Mouse (Mus musculus) Patski (cell line): ENCODE measurements at regions not wholly inside any gene's neighbourhood (a gene's known extent, or its start where the extent isn't known, plus 50 kb on each side); places are given as distances from the start of the nearest gene placed in this dataset.

Experiments
- ATAC-seq: fragments of 100-300 bp; one replicate; pipeline ENCODE4 v1.8.0; 2021
- CTCF ChIA-PET: fragments of 350-600 bp; sonication (Branson Sonifier 250); formaldehyde crosslinking; loops from one replicate; lab custom pipeline; 2022; ENCODE audit warnings: inconsistent platforms; lab: Charles Lee
- POLR2A ChIA-PET: fragments of 350-600 bp; sonication (Branson Sonifier 250); formaldehyde crosslinking; loops from one replicate; lab custom pipeline; 2022; ENCODE audit warnings: antibody characterized with exemption, inconsistent platforms; lab: Charles Lee
- DNase-seq: peaks from one replicate; pipeline ENCODE4 v3.0.0-alpha.2; 2011; ENCODE audit warnings: low read depth, low spot score
- H3K27me3 ChIP-seq: fragments of 371-371 bp; one replicate; pipeline ENCODE4 v1.5.1; 2021
- CTCF ChIP-seq: fragments of 100-300 bp; IDR thresholded peaks from one replicate; pipeline ENCODE4 v1.5.1; 2021
- in situ Hi-C: fragments of 300-500 bp; cut with MboI; formaldehyde crosslinking; loops from 3 replicates; pipeline ENCODE4 v1.11.1; 2018; ENCODE audit warnings: low pct_unique_long_range_greater_than_20kb, mixed read lengths

DNA sequence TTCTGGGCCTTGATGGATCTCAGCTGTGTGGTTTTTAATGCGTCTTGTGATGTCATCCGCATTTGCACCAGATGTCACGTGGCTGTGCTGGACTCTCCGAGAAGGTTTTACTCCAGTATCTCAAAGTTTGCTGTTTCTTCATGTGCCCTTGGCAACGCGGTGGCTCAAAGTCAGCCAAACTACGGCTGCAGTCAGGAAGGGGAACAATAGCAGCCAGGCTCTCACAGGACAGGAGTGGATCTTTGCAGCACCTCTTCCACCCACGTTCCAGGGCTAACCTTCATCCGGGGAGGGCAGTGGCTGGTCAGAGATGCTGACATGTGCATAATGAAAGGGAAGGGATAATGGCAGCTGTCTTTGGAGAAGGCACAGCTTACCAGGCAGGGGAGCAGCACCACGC is 127.6 kb upstream of the Psmd7 start:
- DNase-seq (no peak), ATAC-seq (no peak)
- ChIA-PET POLR2A (no interaction called here), CTCF (no interaction called here)
- in situ Hi-C loops = no loop called here
- no peak for TF ChIP-seq CTCF
- peaks cover 8% of the 10 kb centered on the region for H3K27me3 ChIP-seq

- TF ChIP-seq CTCF = no peak
- ChIA-PET POLR2A (interaction anchor here (0.6 kb wide), 1 partner anchor 536 kb away, joined by 3 read pairs; no protein-coding TSS in a partner anchor), CTCF (no interaction called here)
- in situ Hi-C loops = no loop called here
- H3K27me3 ChIP-seq = peaks cover 12% of the 10 kb centered on the region
- no peak for DNase-seq
- ATAC-seq = no peak
Observed at GRCm38 (mm10) chr8:107717856-107718255, 129.6 kb upstream of the Psmd7 start.

GRCm38 (mm10) chr8:107719656-107720055 is 131.4 kb upstream of the Psmd7 start:
- ATAC-seq (no peak), DNase-seq (no peak)
- ChIA-PET CTCF (no interaction called here), POLR2A (no interaction called here)
- H3K27me3 ChIP-seq = peaks cover 12% of the 10 kb centered on the region
- in situ Hi-C loops = no loop called here
- peak; percentile 43 for TF ChIP-seq CTCF

DNA sequence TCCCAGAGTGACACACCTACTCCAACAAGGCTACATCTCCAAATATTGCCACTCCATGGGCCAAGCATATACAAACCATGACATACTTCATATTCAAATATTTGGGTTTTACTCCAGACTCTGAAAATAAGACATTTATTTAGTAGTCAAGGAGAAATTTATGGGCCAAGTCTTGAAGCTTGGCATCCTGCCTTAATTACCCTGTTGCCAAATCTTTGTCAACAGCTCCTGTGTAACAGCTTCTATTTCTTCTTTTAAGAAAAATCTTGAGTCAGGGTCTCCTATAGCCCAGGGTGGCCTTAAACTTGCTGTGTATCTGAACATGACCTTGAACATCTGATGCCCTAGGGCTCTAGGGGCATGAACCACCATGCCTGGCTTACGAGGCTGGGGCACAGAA is 138.5 kb upstream of the Psmd7 start:
- DNase-seq = no peak
- ChIA-PET POLR2A (no interaction called here), CTCF (no interaction called here)
- in situ Hi-C loops = no loop called here
- TF ChIP-seq CTCF = no peak
- H3K27me3 ChIP-seq = no peaks in the 10 kb centered on the region
- ATAC-seq = no peak

DNA sequence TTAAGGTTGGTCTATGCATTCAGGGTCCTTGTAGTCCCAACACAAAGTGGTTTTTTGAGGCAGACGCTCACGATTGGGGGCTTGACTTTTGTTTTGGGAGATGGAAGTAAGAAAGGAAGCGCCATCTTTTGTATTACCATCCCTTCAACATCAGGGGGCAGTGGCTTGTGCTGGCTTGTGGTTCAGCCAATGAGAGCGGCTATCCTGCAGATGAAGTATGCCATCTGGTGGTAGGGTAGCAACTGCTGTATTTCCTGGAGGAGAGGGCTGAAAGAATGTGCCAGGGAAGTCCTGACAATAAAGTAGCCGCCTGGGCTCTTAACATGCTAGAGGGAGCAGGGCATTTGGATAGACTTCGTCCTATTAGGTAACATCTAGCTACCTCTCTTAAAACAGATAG is 139.0 kb upstream of the Psmd7 start:
- H3K27me3 ChIP-seq = no peaks in the 10 kb centered on the region
- peak; percentile 23 for TF ChIP-seq CTCF
- POLR2A ChIA-PET = no interaction called here
- CTCF ChIA-PET = no interaction called here
- no peak for DNase-seq
- no peak for ATAC-seq
- in situ Hi-C loops = no loop called here

DNA sequence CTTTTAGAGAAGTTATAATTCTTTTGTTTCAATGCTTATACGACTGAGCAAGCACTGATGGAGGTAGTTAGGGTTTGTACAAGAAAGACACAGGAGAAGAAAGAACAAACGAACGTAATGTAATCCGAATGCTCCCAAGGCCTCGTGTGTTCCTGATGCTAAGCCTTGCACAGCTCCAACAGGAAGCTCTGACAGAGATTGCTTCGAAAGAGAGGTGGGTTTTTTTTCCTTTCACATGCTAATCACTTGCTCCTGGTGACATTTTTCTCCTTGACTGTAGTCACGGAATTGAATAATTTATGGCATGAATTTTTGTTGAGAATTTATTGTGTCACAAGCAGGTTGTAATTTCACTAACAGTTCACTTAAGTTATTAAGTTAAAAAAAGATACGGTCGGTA is 150.8 kb upstream of the Psmd7 start:
- no peak for TF ChIP-seq CTCF
- H3K27me3 ChIP-seq = peaks cover 5% of the 10 kb centered on the region
- DNase-seq (no peak), ATAC-seq (no peak)
- in situ Hi-C loops = no loop called here
- ChIA-PET POLR2A (no interaction called here), CTCF (no interaction called here)

DNA sequence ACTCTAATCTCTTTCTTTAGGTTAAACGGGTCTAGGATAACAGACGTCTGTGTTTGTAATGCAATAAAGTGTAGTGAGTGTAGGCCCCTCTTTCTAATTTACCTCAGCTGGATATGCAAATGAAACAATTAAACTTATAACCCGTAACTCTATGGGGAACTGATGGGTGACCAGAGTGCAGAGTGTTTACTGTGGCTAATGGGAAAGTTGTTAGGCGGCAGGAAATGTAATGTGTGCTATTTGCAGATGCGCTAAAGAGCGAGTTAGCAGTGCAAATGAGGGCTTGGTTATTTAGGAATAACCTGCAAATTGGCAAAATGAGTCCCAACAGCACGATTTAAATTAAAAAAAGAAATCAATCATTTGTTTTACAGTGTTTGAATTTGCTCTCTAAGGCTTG is 168.8 kb upstream of the Psmd7 start:
- in situ Hi-C loops = no loop called here
- H3K27me3 ChIP-seq = peaks cover 7% of the 10 kb centered on the region
- DNase-seq (no peak), ATAC-seq (no peak)
- ChIA-PET CTCF (no interaction called here), POLR2A (no interaction called here)
- TF ChIP-seq CTCF = no peak

DNA sequence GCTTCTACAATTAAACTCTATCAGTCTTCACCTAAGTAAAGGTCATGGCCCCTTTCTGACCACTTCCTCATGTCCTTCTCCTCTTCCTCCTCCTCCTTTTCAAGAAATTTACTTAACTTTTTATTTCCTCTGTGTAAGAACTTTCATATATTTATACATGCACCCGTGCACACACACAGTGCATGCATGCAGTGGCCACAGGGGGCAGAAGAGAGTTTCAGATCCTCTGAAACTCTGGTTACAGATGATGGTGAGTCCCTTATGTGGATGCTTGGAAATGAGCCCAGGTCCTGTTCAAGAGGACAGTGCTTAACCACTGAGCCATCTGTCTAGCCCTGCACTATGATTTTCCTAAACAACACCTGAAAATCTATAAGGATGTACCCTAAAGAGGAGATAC is 170.4 kb upstream of the Psmd7 start:
- ChIA-PET CTCF (no interaction called here), POLR2A (no interaction called here)
- in situ Hi-C loops = no loop called here

DNA sequence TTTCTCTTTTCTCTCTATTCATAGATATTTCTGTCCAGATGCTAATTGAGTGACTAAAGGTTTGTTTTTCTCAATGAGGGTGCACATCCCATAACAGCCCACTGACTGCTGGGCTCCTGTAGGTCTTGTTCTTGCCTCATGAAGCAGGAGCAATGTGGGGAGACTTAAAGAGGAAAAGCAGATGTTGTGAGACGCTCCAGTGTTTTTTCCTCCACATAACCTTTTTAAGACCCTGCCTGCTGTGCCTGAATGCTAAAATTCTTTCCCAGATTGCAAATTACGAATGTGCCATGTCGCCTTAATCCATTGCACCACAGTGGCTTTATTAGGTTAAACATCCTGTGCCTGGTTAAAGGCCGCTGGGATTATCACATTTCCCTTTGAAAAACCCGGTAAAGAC is 165.5 kb upstream of the Zfhx3 start:
- in situ Hi-C loops = no loop called here
- DNase-seq (no peak), ATAC-seq (no peak)
- POLR2A ChIA-PET = no interaction called here
- no peak for TF ChIP-seq CTCF
- CTCF ChIA-PET = no interaction called here
- peaks cover 27% of the 10 kb centered on the region for H3K27me3 ChIP-seq

More for the DNA sequence above, 170.4 kb upstream of the Psmd7 start:
- H3K27me3 ChIP-seq = peaks cover 7% of the 10 kb centered on the region
- peak; percentile 50 for TF ChIP-seq CTCF
- DNase-seq (no peak), ATAC-seq (no peak)

- POLR2A ChIA-PET = no interaction called here
- ATAC-seq (no peak), DNase-seq (no peak)
- in situ Hi-C loops = no loop called here
- TF ChIP-seq CTCF = no peak
- CTCF ChIA-PET = no interaction called here
- peaks cover 6% of the 10 kb centered on the region for H3K27me3 ChIP-seq
Observed at GRCm38 (mm10) chr8:107785771-107786170, 156.7 kb upstream of the Zfhx3 start.

DNA sequence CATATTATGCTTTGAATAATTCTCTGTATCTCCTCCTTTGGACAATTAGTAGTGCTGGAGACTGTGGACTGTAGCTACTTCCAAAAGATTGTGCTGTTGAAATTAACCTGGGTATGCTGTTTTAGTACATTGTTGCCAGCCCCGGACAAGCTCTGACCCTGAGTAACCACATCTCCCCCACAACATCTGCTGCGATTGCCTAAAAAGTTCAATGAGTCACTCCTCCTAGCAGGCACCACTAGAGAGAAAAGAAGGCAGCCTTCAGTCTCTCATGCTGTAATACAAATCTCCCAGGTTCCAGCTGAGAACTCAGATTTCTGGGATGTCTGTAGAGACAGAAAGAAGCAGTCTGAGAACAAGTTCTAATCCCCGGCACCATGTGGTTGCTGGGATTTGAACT is 150.2 kb upstream of the Zfhx3 start:
- DNase-seq = no peak

DNA sequence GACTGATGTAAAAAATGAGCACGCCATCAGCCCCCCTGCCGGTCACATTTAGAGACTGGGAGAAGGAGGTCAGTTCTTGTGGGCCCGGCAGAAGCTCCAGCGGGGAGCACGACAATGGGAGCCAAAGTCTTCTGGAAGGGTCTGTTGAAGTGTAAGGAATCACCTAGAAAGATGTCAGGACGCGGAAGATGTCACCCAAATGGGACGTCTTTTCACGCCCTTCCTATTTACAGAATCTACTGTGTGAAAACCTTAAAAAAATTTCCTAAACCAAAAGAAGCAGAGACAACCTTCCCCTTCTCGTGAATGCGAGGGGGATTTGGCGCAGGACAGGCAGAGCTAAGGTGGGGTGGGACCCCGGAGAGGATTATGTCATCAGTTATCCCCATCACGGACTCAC is 127.5 kb upstream of the Zfhx3 start:
- CTCF ChIA-PET = no interaction called here
- POLR2A ChIA-PET = interaction anchor here (0.7 kb wide), 1 partner anchor 34 kb away, joined by 6 read pairs; no protein-coding TSS in a partner anchor
- no peak for ATAC-seq
- no peak for DNase-seq
- in situ Hi-C loops = no loop called here
- peaks cover 30% of the 10 kb centered on the region for H3K27me3 ChIP-seq
- TF ChIP-seq CTCF = no peak

More for the DNA sequence above, 150.2 kb upstream of the Zfhx3 start:
- ATAC-seq = no peak
- no peak for TF ChIP-seq CTCF
- ChIA-PET CTCF (interaction anchor here (1.4 kb wide), 1 partner anchor 10 kb away, joined by 4 read pairs; no protein-coding TSS in a partner anchor), POLR2A (no interaction called here)
- H3K27me3 ChIP-seq = no peaks in the 10 kb centered on the region
- in situ Hi-C loops = no loop called here
